Mouse (Mus musculus): ENCODE measurements around the gene Scarf1. TPM values are rescaled to one million over a fixed set of nuclear protein-coding genes. Genes with fewer than 3 reads are reported as not detected.
A peak's percentile ranks its signal among the peaks of the same experiment; 100 is the strongest.

Gene Scarf1
- polyA plus RNA-seq, 1 experiment, result 5.9 TPM

DNA sequence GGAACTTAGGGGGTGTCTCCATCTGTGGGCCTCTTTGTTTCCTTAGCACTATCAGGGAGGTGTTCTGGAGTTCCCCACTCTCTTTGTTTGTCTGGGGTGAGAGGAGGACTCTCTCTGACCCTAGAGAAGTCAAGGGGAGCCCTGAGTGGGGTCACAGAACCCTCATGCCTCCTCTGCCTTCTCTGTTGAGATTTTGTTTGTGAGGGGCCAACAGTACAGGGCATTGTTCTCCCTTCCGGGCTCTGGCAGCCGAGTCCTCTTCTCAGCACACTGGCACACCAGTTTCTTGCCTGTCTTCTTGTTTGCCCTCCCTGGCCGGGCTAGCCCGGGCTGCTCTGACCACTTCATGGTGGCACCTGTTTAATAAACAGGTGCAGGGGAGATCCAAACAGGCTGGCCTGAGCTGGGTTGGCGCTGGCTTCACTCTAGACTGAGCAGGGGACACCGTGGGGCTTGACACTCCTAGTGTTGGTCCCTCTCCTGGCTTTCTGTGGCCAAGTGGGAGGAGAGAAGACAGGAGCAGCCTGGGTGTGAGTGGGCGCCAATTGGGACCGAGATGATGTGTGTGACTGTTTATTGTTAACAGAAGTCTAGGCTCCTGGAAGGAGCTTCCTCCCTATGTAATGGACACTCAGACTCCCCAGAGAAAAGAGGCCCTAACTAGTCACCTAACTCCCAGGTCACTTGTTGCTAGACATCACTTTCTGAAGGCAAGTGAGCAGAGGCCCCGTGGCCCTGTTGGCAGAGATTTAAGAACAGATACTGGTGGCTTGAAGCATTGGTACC lies 25.0 kb downstream of the Scarf1 start:
- DNase-seq (ENCODE audit: low read depth), result no peak
- TF ChIP-seq POLR2A (IDR thresholded peaks at IDR 0.05; ENCODE audit: borderline replicate concordance, extremely low read depth, insufficient read depth, insufficient read length, poor library complexity, severe bottlenecking) (no peak), CTCF (IDR thresholded peaks at IDR 0.05; ENCODE audit: borderline replicate concordance, extremely low read depth, insufficient read depth, insufficient read length) (no peak)

DNA sequence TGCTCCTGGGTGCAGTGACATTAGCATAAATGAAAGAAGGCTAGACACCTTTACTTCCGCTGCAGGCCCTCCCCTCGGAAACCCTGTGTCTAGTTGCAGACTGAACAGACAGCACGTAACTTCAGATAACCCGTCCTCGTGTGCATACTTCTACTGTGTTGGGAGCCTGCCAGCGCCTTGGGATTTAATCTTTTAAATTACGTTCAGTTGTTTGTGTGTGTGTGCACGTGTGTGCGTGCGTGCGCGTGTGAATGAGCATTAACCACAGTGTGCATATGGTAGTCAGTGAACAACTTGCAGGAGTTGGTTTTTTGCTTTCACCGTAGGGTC lies 25.6 kb downstream of the Scarf1 start:
- TF ChIP-seq CTCF (IDR thresholded peaks at IDR 0.05; ENCODE audit: borderline replicate concordance, extremely low read depth, insufficient read depth, insufficient read length) (no peak), POLR2A (IDR thresholded peaks at IDR 0.05; ENCODE audit: borderline replicate concordance, extremely low read depth, insufficient read depth, insufficient read length, poor library complexity, severe bottlenecking) (no peak)
- no peak for DNase-seq (ENCODE audit: low read depth)

GRCm38 (mm10) chr11:75540209-75540608 lies 26.9 kb downstream of the Scarf1 start:
- no peak for DNase-seq (ENCODE audit: low read depth)
- TF ChIP-seq CTCF (IDR thresholded peaks at IDR 0.05; ENCODE audit: borderline replicate concordance, extremely low read depth, insufficient read depth, insufficient read length), result no peak
- no peak for TF ChIP-seq POLR2A (IDR thresholded peaks at IDR 0.05; ENCODE audit: borderline replicate concordance, extremely low read depth, insufficient read depth, insufficient read length, poor library complexity, severe bottlenecking)

GRCm38 (mm10) chr11:75540710-75541581 lies 27.6 kb downstream of the Scarf1 start:
- DNase-seq (ENCODE audit: low read depth), result peak; percentile 55
- TF ChIP-seq CTCF (IDR thresholded peaks at IDR 0.05; ENCODE audit: borderline replicate concordance, extremely low read depth, insufficient read depth, insufficient read length) (no peak), POLR2A (IDR thresholded peaks at IDR 0.05; ENCODE audit: borderline replicate concordance, extremely low read depth, insufficient read depth, insufficient read length, poor library complexity, severe bottlenecking) (no peak)

DNA sequence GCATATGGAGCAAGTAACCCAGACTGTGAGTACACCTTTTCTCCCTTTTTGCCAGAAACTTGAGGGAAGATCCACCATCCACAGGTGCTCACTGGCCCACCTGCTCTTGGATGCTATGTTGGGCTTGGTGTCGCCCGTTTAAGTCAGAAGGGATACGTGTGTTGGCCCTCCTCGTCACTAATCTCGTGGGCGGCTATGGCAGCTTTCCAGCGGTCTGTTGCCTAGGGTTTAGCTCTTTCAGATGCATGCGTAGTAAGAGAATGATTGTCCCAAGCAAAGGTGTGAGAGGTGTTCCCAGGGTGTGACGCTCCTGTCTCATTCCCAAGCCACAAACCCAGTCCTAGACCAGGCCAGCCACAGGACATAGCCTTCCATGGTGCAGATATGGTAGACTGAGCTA lies 31.4 kb downstream of the Scarf1 start:
- no peak for DNase-seq (ENCODE audit: low read depth)

GRCm38 (mm10) chr11:75546057-75546456 lies 32.7 kb downstream of the Scarf1 start:
- DNase-seq (ENCODE audit: low read depth), result no peak
- TF ChIP-seq CTCF (IDR thresholded peaks at IDR 0.05; ENCODE audit: borderline replicate concordance, extremely low read depth, insufficient read depth, insufficient read length) (no peak), POLR2A (IDR thresholded peaks at IDR 0.05; ENCODE audit: borderline replicate concordance, extremely low read depth, insufficient read depth, insufficient read length, poor library complexity, severe bottlenecking) (no peak)

More for the DNA sequence above, 31.4 kb downstream of the Scarf1 start:
- TF ChIP-seq CTCF (IDR thresholded peaks at IDR 0.05; ENCODE audit: borderline replicate concordance, extremely low read depth, insufficient read depth, insufficient read length) (no peak), POLR2A (IDR thresholded peaks at IDR 0.05; ENCODE audit: borderline replicate concordance, extremely low read depth, insufficient read depth, insufficient read length, poor library complexity, severe bottlenecking) (no peak)

DNA sequence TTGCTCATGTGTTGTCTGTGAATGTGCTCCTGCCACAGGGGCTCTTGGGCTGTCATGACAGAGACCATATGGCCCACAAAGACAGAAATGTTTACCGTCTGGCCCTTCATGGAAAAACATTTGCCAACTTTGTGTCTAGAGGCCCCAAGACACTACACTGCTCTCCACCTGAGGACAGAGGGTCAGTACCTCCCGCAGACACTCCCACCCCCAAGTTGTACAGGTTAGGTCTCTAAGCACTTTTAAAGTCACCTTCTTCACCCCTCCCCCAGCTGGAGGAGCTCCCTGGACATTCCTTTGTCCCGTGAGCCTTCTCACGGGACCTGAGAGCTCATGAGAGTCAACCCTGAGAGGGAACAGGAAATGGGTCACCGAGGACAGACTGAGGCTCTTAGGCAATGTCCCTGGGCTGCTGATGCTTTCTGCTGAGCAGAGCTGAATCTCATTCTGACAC lies 36.3 kb downstream of the Scarf1 start:
- peak; percentile 47 for DNase-seq (ENCODE audit: low read depth)
- no peak for TF ChIP-seq CTCF (IDR thresholded peaks at IDR 0.05; ENCODE audit: borderline replicate concordance, extremely low read depth, insufficient read depth, insufficient read length)
- no peak for TF ChIP-seq POLR2A (IDR thresholded peaks at IDR 0.05; ENCODE audit: borderline replicate concordance, extremely low read depth, insufficient read depth, insufficient read length, poor library complexity, severe bottlenecking)

GRCm38 (mm10) chr11:75550200-75550946 lies 37.0 kb downstream of the Scarf1 start:
- no peak for TF ChIP-seq CTCF (IDR thresholded peaks at IDR 0.05; ENCODE audit: borderline replicate concordance, extremely low read depth, insufficient read depth, insufficient read length)
- no peak for TF ChIP-seq POLR2A (IDR thresholded peaks at IDR 0.05; ENCODE audit: borderline replicate concordance, extremely low read depth, insufficient read depth, insufficient read length, poor library complexity, severe bottlenecking)

GRCm38 (mm10) chr11:75551321-75551720 lies 38.0 kb downstream of the Scarf1 start:
- no peak for TF ChIP-seq CTCF (IDR thresholded peaks at IDR 0.05; ENCODE audit: borderline replicate concordance, extremely low read depth, insufficient read depth, insufficient read length)
- no peak for DNase-seq (ENCODE audit: low read depth)

More at GRCm38 (mm10) chr11:75550200-75550946, 37.0 kb downstream of the Scarf1 start:
- DNase-seq (ENCODE audit: low read depth), result peak; percentile 63

DNA sequence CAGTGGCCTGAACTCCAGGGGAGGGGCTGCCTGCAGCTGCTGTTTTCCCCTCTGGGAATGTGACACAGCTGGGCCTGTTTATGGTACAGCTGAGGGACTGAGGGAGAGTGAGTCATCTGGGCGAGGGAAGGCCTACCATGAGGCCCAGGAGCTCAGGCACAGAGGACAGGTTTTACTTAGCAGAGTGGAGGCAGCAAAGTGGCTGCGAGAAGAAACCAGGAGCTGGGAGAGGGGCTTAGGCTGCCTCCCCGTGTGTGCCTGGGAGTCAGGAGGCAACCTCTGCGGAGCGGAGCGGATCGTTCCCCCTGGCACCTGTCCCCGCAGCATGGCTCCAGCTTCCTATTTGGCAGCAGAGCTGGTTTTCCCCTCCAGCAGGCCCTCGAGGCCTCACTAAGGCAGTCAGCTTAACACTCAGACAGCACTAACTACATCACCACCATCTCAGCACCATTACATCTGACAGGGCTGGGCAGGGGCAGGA lies 38.7 kb downstream of the Scarf1 start:
- DNase-seq (ENCODE audit: low read depth), result peak; percentile 66
- no peak for TF ChIP-seq POLR2A (IDR thresholded peaks at IDR 0.05; ENCODE audit: borderline replicate concordance, extremely low read depth, insufficient read depth, insufficient read length, poor library complexity, severe bottlenecking)
- no peak for TF ChIP-seq CTCF (IDR thresholded peaks at IDR 0.05; ENCODE audit: borderline replicate concordance, extremely low read depth, insufficient read depth, insufficient read length)

Measured in brain, embryonic 14.5 days (tissue).